Mouse (Mus musculus): ENCODE data around the gene Rell1. TPM values are rescaled to one million over a fixed set of nuclear protein-coding genes. Genes with fewer than 3 reads are reported as not detected.

Rell1 gene
- polyA plus RNA-seq, 1 experiment from 2014 or later, result 8.9 TPM

- Histone ChIP-seq H3K4me2 (peak overlapping the region; percentile 94), H3K27me3 (replicated peaks) (no peaks in the 10 kb centered on the region), H3K27ac (no peak overlapping the region), H3K9ac (peak overlapping the region; percentile 72; the same call in 1 of the 2 replicates), H3K4me1 (peaks cover 12% of the 10 kb centered on the region), H3K4me3 (peak overlapping the region; percentile 82), H3K9me3 (no peaks in the 10 kb centered on the region), H3K36me3 (replicated peaks) (no peaks in the 10 kb centered on the region)
- no peak for ATAC-seq (replicated peaks)
- 3% methylated on average over 12 of the region's 12 CpGs for WGBS
These were observed 1.0 kb downstream of the Rell1 start for GRCm38 (mm10) chr5:63967591-63968141.

GRCm38 (mm10) chr5:63966379-63966778 lies 2.3 kb downstream of the Rell1 start:
- no peak overlapping the region for H3K27ac ChIP-seq
- 87% methylated on average over 4 of the region's 4 CpGs for WGBS

GRCm38 (mm10) chr5:63965946-63966345 lies 2.8 kb downstream of the Rell1 start:
- no peak overlapping the region for H3K27ac ChIP-seq
- no peak for ATAC-seq (replicated peaks)
- WGBS, result 91% methylated on average over 1 of the region's 1 CpGs
- H3K4me2 ChIP-seq, result no peak overlapping the region
- no peaks in the 10 kb centered on the region for H3K27me3 ChIP-seq (replicated peaks)
- H3K4me3 ChIP-seq, result no peak overlapping the region
- H3K4me1 ChIP-seq, result peaks cover 12% of the 10 kb centered on the region
- no peak overlapping the region for H3K9ac ChIP-seq
- H3K9me3 ChIP-seq, result no peaks in the 10 kb centered on the region
- no peaks in the 10 kb centered on the region for H3K36me3 ChIP-seq (replicated peaks)

More at GRCm38 (mm10) chr5:63966379-63966778, 2.3 kb downstream of the Rell1 start:
- Histone ChIP-seq H3K27me3 (replicated peaks) (no peaks in the 10 kb centered on the region), H3K9me3 (no peaks in the 10 kb centered on the region), H3K36me3 (replicated peaks) (no peaks in the 10 kb centered on the region), H3K9ac (no peak overlapping the region), H3K4me1 (peaks cover 12% of the 10 kb centered on the region), H3K4me2 (no peak overlapping the region), H3K4me3 (no peak overlapping the region)
- ATAC-seq (replicated peaks), result no peak

GRCm38 (mm10) chr5:63964576-63964975 lies 4.1 kb downstream of the Rell1 start:
- 68% methylated on average over 8 of the region's 8 CpGs for WGBS
- Histone ChIP-seq H3K9me3 (no peaks in the 10 kb centered on the region), H3K36me3 (replicated peaks) (no peaks in the 10 kb centered on the region), H3K4me2 (no peak overlapping the region), H3K4me1 (peaks cover 11% of the 10 kb centered on the region), H3K27me3 (replicated peaks) (no peaks in the 10 kb centered on the region), H3K27ac (no peak overlapping the region), H3K9ac (no peak overlapping the region), H3K4me3 (no peak overlapping the region)
- no peak for ATAC-seq (replicated peaks)

GRCm38 (mm10) chr5:63961726-63962125 lies 7.0 kb downstream of the Rell1 start:
- no peak for ATAC-seq (replicated peaks)
- H3K4me1 ChIP-seq, result no peaks in the 10 kb centered on the region
- H3K4me2 ChIP-seq, result no peak overlapping the region
- no peak overlapping the region for H3K9ac ChIP-seq
- no peaks in the 10 kb centered on the region for H3K36me3 ChIP-seq (replicated peaks)
- H3K27ac ChIP-seq, result no peak overlapping the region
- 91% methylated on average over 10 of the region's 10 CpGs for WGBS
- H3K27me3 ChIP-seq (replicated peaks), result no peaks in the 10 kb centered on the region
- H3K4me3 ChIP-seq, result no peak overlapping the region
- no peaks in the 10 kb centered on the region for H3K9me3 ChIP-seq

GRCm38 (mm10) chr5:63960565-63960964 lies 8.1 kb downstream of the Rell1 start:
- Histone ChIP-seq H3K4me1 (no peaks in the 10 kb centered on the region), H3K4me2 (no peak overlapping the region), H3K27ac (no peak overlapping the region), H3K27me3 (replicated peaks) (no peaks in the 10 kb centered on the region), H3K9me3 (no peaks in the 10 kb centered on the region), H3K36me3 (replicated peaks) (no peaks in the 10 kb centered on the region), H3K9ac (no peak overlapping the region), H3K4me3 (no peak overlapping the region)
- no peak for ATAC-seq (replicated peaks)
- WGBS, result 95% methylated on average over 10 of the region's 10 CpGs

- no peak overlapping the region for H3K4me3 ChIP-seq
- no peak overlapping the region for H3K9ac ChIP-seq
- no peaks in the 10 kb centered on the region for H3K27me3 ChIP-seq (replicated peaks)
- no peak overlapping the region for H3K27ac ChIP-seq
- H3K36me3 ChIP-seq (replicated peaks), result no peaks in the 10 kb centered on the region
- ATAC-seq (replicated peaks), result no peak
- no peak overlapping the region for H3K4me2 ChIP-seq
- no peaks in the 10 kb centered on the region for H3K9me3 ChIP-seq
- WGBS, result 67% methylated on average over 18 of the region's 18 CpGs
- H3K4me1 ChIP-seq, result no peaks in the 10 kb centered on the region
These were observed 9.6 kb downstream of the Rell1 start for GRCm38 (mm10) chr5:63958963-63959708.

GRCm38 (mm10) chr5:63957607-63958006 lies 11.1 kb downstream of the Rell1 start:
- H3K36me3 ChIP-seq (replicated peaks), result no peaks in the 10 kb centered on the region
- H3K9me3 ChIP-seq, result no peaks in the 10 kb centered on the region
- H3K4me1 ChIP-seq, result no peaks in the 10 kb centered on the region
- no peak for ATAC-seq (replicated peaks)
- H3K9ac ChIP-seq, result no peak overlapping the region
- H3K4me3 ChIP-seq, result no peak overlapping the region
- 88% methylated on average over 8 of the region's 8 CpGs for WGBS
- no peak overlapping the region for H3K27ac ChIP-seq
- no peak overlapping the region for H3K4me2 ChIP-seq
- H3K27me3 ChIP-seq (replicated peaks), result no peaks in the 10 kb centered on the region

- WGBS, result 93% methylated on average over 11 of the region's 11 CpGs
- Histone ChIP-seq H3K27ac (no peak overlapping the region), H3K4me2 (no peak overlapping the region), H3K9ac (no peak overlapping the region), H3K27me3 (replicated peaks) (no peaks in the 10 kb centered on the region), H3K4me1 (no peaks in the 10 kb centered on the region), H3K9me3 (no peaks in the 10 kb centered on the region), H3K36me3 (replicated peaks) (no peaks in the 10 kb centered on the region), H3K4me3 (no peak overlapping the region)
- ATAC-seq (replicated peaks), result no peak
These were observed 12.3 kb downstream of the Rell1 start for GRCm38 (mm10) chr5:63956411-63956810.

GRCm38 (mm10) chr5:63953401-63954032 lies 15.2 kb downstream of the Rell1 start:
- no peak for ATAC-seq (replicated peaks)
- 91% methylated on average over 15 of the region's 15 CpGs for WGBS

GRCm38 (mm10) chr5:63952039-63952438 lies 16.7 kb downstream of the Rell1 start:
- no peak overlapping the region for H3K4me2 ChIP-seq
- peaks cover 5% of the 10 kb centered on the region; the same call in 1 of the 2 replicates for H3K4me1 ChIP-seq
- no peak overlapping the region for H3K4me3 ChIP-seq
- no peaks in the 10 kb centered on the region for H3K9me3 ChIP-seq
- 90% methylated on average over 6 of the region's 6 CpGs for WGBS
- no peak overlapping the region for H3K9ac ChIP-seq
- no peaks in the 10 kb centered on the region for H3K36me3 ChIP-seq (replicated peaks)
- no peaks in the 10 kb centered on the region for H3K27me3 ChIP-seq (replicated peaks)
- ATAC-seq (replicated peaks), result no peak
- no peak overlapping the region for H3K27ac ChIP-seq

More at GRCm38 (mm10) chr5:63953401-63954032, 15.2 kb downstream of the Rell1 start:
- Histone ChIP-seq H3K27ac (no peak overlapping the region), H3K27me3 (replicated peaks) (no peaks in the 10 kb centered on the region), H3K36me3 (replicated peaks) (no peaks in the 10 kb centered on the region), H3K9me3 (no peaks in the 10 kb centered on the region), H3K4me1 (peaks cover 5% of the 10 kb centered on the region; the same call in 1 of the 2 replicates), H3K9ac (no peak overlapping the region), H3K4me3 (no peak overlapping the region), H3K4me2 (no peak overlapping the region)

- H3K9ac ChIP-seq, result no peak overlapping the region
- ATAC-seq (replicated peaks), result no peak
- H3K27me3 ChIP-seq (replicated peaks), result no peaks in the 10 kb centered on the region
- H3K4me3 ChIP-seq, result no peak overlapping the region
- peaks cover 5% of the 10 kb centered on the region; the same call in 1 of the 2 replicates for H3K4me1 ChIP-seq
- 88% methylated on average over 11 of the region's 11 CpGs for WGBS
- no peak overlapping the region for H3K27ac ChIP-seq
- no peaks in the 10 kb centered on the region for H3K9me3 ChIP-seq
- no peak overlapping the region for H3K4me2 ChIP-seq
- H3K36me3 ChIP-seq (replicated peaks), result no peaks in the 10 kb centered on the region
These were observed 17.2 kb downstream of the Rell1 start for GRCm38 (mm10) chr5:63951421-63951911.

Measured in midbrain, embryonic 15.5 days (tissue).